Mouse (Mus musculus): ENCODE measurements around the gene Bst1. TPM values are rescaled to one million over a fixed set of nuclear protein-coding genes. Genes with fewer than 3 reads are reported as not detected.

The Bst1 gene
- polyA plus RNA-seq, 1 experiment: 26.2 TPM

GRCm38 (mm10) chr5:43820785-43821184 is 2.1 kb downstream of the Bst1 start:
- no peak overlapping the region for H3K4me3 ChIP-seq (replicated peaks; ENCODE audit: control insufficient read depth, low read depth, low read length)
- peaks cover 2% of the 10 kb centered on the region for H3K4me1 ChIP-seq (ENCODE audit: control insufficient read depth, insufficient read depth, low read length)
- 81% methylated on average over 11 of the region's 11 CpGs for WGBS
- no peak for TF ChIP-seq CTCF (IDR thresholded peaks at IDR 0.05; ENCODE audit: control insufficient read depth, insufficient read depth, low read length)
- TF ChIP-seq POLR2A (IDR thresholded peaks at IDR 0.05; ENCODE audit: borderline replicate concordance, control insufficient read depth, low read depth, low read length): no peak
- no peak overlapping the region for H3K27ac ChIP-seq (ENCODE audit: control insufficient read depth, insufficient read depth, low read depth, low read length, poor library complexity)

- 88% methylated on average over 19 of the region's 19 CpGs for whole genome bisulfite sequencing
- TF ChIP-seq POLR2A (IDR thresholded peaks at IDR 0.05; ENCODE audit: borderline replicate concordance, control insufficient read depth, low read depth, low read length) (no peak), CTCF (IDR thresholded peaks at IDR 0.05; ENCODE audit: control insufficient read depth, insufficient read depth, low read length) (no peak)
- H3K4me1 ChIP-seq (ENCODE audit: control insufficient read depth, insufficient read depth, low read length): peaks cover 4% of the 10 kb centered on the region
- H3K4me3 ChIP-seq (replicated peaks; ENCODE audit: control insufficient read depth, low read depth, low read length): no peak within 1 kb of the TSS
- H3K27ac ChIP-seq (ENCODE audit: control insufficient read depth, insufficient read depth, low read depth, low read length, poor library complexity): no peak within 1 kb of the TSS
Measured at GRCm38 (mm10) chr5:43821538-43821937, 2.9 kb downstream of the Bst1 start, which contains the start of gene Fbxl5. Gene Fbxl5, minus strand, starts transcription at chr5:43821638.

GRCm38 (mm10) chr5:43822199-43822598 is 3.5 kb downstream of the Bst1 start:
- WGBS: 87% methylated on average over 8 of the region's 8 CpGs
- no peak overlapping the region for H3K4me3 ChIP-seq (replicated peaks; ENCODE audit: control insufficient read depth, low read depth, low read length)
- peaks cover 4% of the 10 kb centered on the region for H3K4me1 ChIP-seq (ENCODE audit: control insufficient read depth, insufficient read depth, low read length)
- no peak overlapping the region for H3K27ac ChIP-seq (ENCODE audit: control insufficient read depth, insufficient read depth, low read depth, low read length, poor library complexity)
- TF ChIP-seq CTCF (IDR thresholded peaks at IDR 0.05; ENCODE audit: control insufficient read depth, insufficient read depth, low read length): no peak
- TF ChIP-seq POLR2A (IDR thresholded peaks at IDR 0.05; ENCODE audit: borderline replicate concordance, control insufficient read depth, low read depth, low read length): no peak

- Histone ChIP-seq H3K4me3 (replicated peaks; ENCODE audit: control insufficient read depth, low read depth, low read length) (no peak overlapping the region), H3K27ac (ENCODE audit: control insufficient read depth, insufficient read depth, low read depth, low read length, poor library complexity) (no peak overlapping the region), H3K4me1 (ENCODE audit: control insufficient read depth, insufficient read depth, low read length) (peaks cover 4% of the 10 kb centered on the region)
- 69% methylated on average over 3 of the region's 3 CpGs for WGBS
- TF ChIP-seq CTCF (IDR thresholded peaks at IDR 0.05; ENCODE audit: control insufficient read depth, insufficient read depth, low read length) (no peak), POLR2A (IDR thresholded peaks at IDR 0.05; ENCODE audit: borderline replicate concordance, control insufficient read depth, low read depth, low read length) (no peak)
Measured at GRCm38 (mm10) chr5:43822824-43823223, 4.1 kb downstream of the Bst1 start.

DNA sequence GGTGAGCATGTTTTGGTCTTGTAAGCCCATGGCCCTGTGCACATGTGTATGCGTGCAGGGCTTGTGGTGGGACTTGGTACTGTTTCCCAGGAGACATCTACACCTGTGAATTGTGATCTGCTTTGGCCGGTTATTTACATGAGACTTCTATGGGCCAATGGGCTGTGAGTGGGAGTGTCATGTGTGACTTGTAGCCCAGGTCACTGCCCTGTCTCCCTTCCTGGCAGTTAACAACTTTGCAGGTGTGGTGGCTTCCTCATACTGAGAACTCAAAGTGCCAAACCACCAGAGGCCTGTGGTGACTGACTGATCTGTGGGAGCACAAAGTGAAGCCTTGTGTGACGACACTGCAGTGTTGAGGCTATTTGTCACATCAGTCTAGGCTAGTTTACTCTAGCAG is 5.9 kb downstream of the Bst1 start:
- TF ChIP-seq CTCF (IDR thresholded peaks at IDR 0.05; ENCODE audit: control insufficient read depth, insufficient read depth, low read length): no peak
- TF ChIP-seq POLR2A (IDR thresholded peaks at IDR 0.05; ENCODE audit: borderline replicate concordance, control insufficient read depth, low read depth, low read length): no peak
- H3K4me3 ChIP-seq (replicated peaks; ENCODE audit: control insufficient read depth, low read depth, low read length): no peak overlapping the region
- H3K27ac ChIP-seq (ENCODE audit: control insufficient read depth, insufficient read depth, low read depth, low read length, poor library complexity): no peak overlapping the region
- WGBS: 47% methylated on average over 3 of the region's 3 CpGs
- peaks cover 3% of the 10 kb centered on the region; the same call in 1 of the 2 replicates for H3K4me1 ChIP-seq (ENCODE audit: control insufficient read depth, insufficient read depth, low read length)

DNA sequence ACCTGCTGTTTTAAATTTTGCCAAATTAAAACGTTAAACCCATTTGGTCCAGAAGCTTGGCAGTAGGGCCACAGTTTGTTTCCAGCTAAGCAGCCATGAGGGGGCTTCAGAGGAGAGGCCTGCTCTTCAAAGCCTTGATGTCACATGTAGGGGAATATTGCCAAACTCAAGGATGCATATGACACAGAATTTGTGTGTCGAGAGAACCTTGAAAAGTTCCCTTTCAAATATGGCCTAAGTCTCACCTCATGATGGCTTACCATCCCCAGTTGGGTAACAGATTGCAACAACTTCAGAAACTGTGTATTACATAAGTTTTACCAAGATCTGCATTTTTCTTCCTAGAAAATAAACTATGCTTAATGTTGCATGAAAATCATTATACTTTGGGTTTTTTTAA is 8.2 kb downstream of the Bst1 start:
- no peak overlapping the region for H3K4me3 ChIP-seq (replicated peaks; ENCODE audit: control insufficient read depth, low read depth, low read length)
- peak overlapping the region; percentile 50; the same call in 1 of the 2 replicates for H3K27ac ChIP-seq (ENCODE audit: control insufficient read depth, insufficient read depth, low read depth, low read length, poor library complexity)
- peaks cover 3% of the 10 kb centered on the region; the same call in 1 of the 2 replicates for H3K4me1 ChIP-seq (ENCODE audit: control insufficient read depth, insufficient read depth, low read length)
- TF ChIP-seq POLR2A (IDR thresholded peaks at IDR 0.05; ENCODE audit: borderline replicate concordance, control insufficient read depth, low read depth, low read length): no peak
- no peak for TF ChIP-seq CTCF (IDR thresholded peaks at IDR 0.05; ENCODE audit: control insufficient read depth, insufficient read depth, low read length)
- WGBS: 53% methylated on average over 2 of the region's 2 CpGs

- Histone ChIP-seq H3K4me3 (replicated peaks; ENCODE audit: control insufficient read depth, low read depth, low read length) (no peak overlapping the region), H3K27ac (ENCODE audit: control insufficient read depth, insufficient read depth, low read depth, low read length, poor library complexity) (peak overlapping the region; percentile 6; the same call in 1 of the 2 replicates), H3K4me1 (ENCODE audit: control insufficient read depth, insufficient read depth, low read length) (peaks cover 3% of the 10 kb centered on the region; the same call in 1 of the 2 replicates)
- TF ChIP-seq CTCF (IDR thresholded peaks at IDR 0.05; ENCODE audit: control insufficient read depth, insufficient read depth, low read length) (no peak), POLR2A (IDR thresholded peaks at IDR 0.05; ENCODE audit: borderline replicate concordance, control insufficient read depth, low read depth, low read length) (no peak)
- WGBS: 60% methylated on average over 9 of the region's 9 CpGs
Measured at GRCm38 (mm10) chr5:43827366-43827765, 8.7 kb downstream of the Bst1 start.

DNA sequence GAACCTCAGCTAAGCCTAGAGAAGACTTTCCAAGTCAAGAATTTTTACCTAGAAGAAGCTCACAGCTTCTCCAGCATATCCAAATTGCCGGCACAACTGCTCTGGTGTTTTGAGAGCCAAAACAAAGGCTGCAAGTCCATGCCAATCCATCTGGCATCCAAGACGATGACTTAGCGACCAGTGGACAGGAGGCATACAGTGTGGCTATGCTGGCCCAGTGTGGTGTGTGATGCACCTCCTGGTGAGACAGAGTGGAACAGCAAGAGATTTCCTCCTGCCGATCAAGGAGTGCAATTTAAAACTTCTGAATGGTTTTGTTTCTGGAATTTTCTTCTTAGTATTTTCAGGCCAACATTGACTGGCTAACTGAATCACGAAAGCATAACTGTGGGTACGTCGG is 17.9 kb downstream of the Bst1 start:
- 85% methylated on average over 7 of the region's 7 CpGs for WGBS

GRCm38 (mm10) chr5:43837372-43837771 is 18.7 kb downstream of the Bst1 start:
- WGBS: 25% methylated on average over 5 of the region's 5 CpGs
- Histone ChIP-seq H3K4me3 (replicated peaks; ENCODE audit: control insufficient read depth, low read depth, low read length) (no peak overlapping the region), H3K27ac (ENCODE audit: control insufficient read depth, insufficient read depth, low read depth, low read length, poor library complexity) (no peak overlapping the region), H3K4me1 (ENCODE audit: control insufficient read depth, insufficient read depth, low read length) (peaks cover 2% of the 10 kb centered on the region; the same call in 1 of the 2 replicates)
- TF ChIP-seq POLR2A (IDR thresholded peaks at IDR 0.05; ENCODE audit: borderline replicate concordance, control insufficient read depth, low read depth, low read length) (no peak), CTCF (IDR thresholded peaks at IDR 0.05; ENCODE audit: control insufficient read depth, insufficient read depth, low read length) (peak; percentile 47; the same call in 1 of the 2 replicates)

More for the DNA sequence above, 17.9 kb downstream of the Bst1 start:
- TF ChIP-seq POLR2A (IDR thresholded peaks at IDR 0.05; ENCODE audit: borderline replicate concordance, control insufficient read depth, low read depth, low read length) (no peak), CTCF (IDR thresholded peaks at IDR 0.05; ENCODE audit: control insufficient read depth, insufficient read depth, low read length) (peak; percentile 42; the same call in 1 of the 2 replicates)
- Histone ChIP-seq H3K4me3 (replicated peaks; ENCODE audit: control insufficient read depth, low read depth, low read length) (no peak overlapping the region), H3K4me1 (ENCODE audit: control insufficient read depth, insufficient read depth, low read length) (peaks cover 1% of the 10 kb centered on the region; the same call in 1 of the 2 replicates), H3K27ac (ENCODE audit: control insufficient read depth, insufficient read depth, low read depth, low read length, poor library complexity) (no peak overlapping the region)
